Mouse (Mus musculus) liver, adult (tissue): ENCODE results near the gene Atf7.

Experiments used
- GATA4 ChIP-seq: IDR thresholded peaks from 2 replicates; pipeline ENCODE4 v1.6.1; 2014; ENCODE audit warnings: mild to moderate bottlenecking, low read length; ENCODE audit not compliant: insufficient replicate concordance

Atf7 gene

GRCm38 (mm10) chr15:102624291-102624969, 834 bp downstream of the Atf7 start:
- no peak for TF ChIP-seq GATA4

- no peak for TF ChIP-seq GATA4
These were observed 2.1 kb downstream of the Atf7 start for GRCm38 (mm10) chr15:102623121-102623520.

- no peak for TF ChIP-seq GATA4
These were observed 2.7 kb downstream of the Atf7 start for GRCm38 (mm10) chr15:102622536-102622935.

DNA sequence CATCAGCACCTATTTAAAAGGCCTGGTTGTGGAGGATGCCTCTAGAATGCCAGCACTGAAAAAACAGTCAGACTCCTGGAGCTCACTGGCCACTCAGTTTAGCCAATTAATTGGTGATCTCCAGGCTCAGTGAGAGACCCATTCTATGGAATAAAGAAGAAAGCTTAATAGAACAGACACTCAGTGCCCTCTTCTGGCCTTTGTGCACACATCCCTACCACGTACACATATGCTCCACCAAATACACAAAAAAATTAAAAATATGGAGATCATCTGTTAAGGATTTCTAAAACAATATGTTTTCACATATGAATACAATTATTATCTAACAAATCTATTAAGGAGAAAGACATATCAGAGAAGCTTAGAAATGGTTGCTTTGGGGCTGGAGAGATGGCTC, 4.5 kb downstream of the Atf7 start:
- TF ChIP-seq GATA4 = no peak

DNA sequence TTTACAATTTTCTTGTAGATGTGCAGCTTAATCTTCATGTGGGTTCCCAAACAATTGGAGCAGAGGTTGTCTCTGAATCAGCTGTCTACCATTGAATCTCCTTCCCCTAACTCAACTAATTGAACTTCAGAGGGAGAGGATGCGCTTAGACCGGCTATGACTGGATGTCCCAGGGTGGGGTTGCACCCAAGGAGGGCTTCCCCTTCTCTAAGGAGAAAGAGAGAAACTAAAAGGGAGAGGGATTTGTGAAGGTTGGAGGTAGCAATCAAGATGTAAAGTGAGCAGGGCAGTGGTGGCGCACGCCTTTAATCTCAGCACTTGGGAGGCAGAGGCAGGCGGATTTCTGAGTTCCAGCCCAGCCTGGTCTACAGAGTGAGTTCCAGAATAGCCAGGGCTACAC, 5.8 kb downstream of the Atf7 start:
- TF ChIP-seq GATA4 = no peak

DNA sequence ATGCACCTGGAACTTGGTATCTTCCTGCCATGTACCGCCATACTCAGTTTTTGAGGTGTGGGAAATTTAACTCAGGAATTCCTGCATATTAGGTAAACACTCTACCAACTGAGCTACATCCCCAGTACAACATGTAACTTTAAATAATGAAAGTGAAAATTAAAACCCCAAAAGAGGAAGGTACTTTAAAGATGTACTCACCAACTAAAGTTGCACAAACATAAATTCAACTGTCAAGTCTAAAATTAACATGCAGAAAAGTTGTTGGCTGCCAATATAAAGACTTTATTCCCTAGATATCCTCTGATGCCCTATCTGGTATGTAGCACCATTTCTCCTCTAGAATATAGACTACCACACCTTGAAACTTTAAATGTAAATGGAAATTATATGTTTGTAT, 7.6 kb downstream of the Atf7 start:
- no peak for TF ChIP-seq GATA4

- no peak for TF ChIP-seq GATA4
These were observed 9.1 kb downstream of the Atf7 start for GRCm38 (mm10) chr15:102616174-102616573.

DNA sequence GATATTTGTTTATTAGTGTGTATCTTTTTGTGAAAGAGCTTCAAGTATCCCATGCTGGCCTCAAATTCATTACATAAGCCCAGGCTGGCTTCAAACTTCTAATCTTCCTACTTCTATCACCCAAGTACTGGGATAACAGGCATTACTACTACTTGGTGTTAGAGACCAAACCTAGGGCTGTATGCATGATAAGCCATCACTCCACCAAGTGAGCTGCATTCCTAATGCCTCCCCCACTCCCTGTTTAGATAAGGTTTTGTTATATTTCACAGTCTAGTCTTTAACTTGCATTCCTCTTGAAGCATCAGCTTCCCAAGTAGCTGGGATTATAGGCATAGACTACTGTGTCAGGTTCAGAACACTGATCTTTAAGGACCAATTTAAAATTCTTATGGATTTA, 11.0 kb downstream of the Atf7 start:
- TF ChIP-seq GATA4 = no peak

DNA sequence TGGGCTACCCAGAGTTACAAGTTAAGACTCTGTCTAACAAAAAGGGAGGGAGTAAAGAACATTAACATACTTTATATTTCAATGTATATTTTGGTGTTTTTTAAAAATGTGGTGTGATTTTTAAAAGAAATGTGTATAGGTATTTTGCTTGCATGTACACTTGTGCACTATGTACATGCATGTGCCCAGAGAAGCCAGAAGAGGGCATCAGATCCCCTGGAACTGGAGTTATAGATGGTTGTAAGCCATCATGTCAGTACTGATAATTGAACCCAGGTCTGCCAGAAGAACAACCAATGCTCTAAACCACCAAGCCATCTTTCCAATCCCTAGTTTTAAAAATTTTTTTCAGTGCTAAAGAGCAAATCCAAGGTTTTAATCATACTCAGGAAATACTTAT, 12.3 kb downstream of the Atf7 start:
- TF ChIP-seq GATA4 = no peak

DNA sequence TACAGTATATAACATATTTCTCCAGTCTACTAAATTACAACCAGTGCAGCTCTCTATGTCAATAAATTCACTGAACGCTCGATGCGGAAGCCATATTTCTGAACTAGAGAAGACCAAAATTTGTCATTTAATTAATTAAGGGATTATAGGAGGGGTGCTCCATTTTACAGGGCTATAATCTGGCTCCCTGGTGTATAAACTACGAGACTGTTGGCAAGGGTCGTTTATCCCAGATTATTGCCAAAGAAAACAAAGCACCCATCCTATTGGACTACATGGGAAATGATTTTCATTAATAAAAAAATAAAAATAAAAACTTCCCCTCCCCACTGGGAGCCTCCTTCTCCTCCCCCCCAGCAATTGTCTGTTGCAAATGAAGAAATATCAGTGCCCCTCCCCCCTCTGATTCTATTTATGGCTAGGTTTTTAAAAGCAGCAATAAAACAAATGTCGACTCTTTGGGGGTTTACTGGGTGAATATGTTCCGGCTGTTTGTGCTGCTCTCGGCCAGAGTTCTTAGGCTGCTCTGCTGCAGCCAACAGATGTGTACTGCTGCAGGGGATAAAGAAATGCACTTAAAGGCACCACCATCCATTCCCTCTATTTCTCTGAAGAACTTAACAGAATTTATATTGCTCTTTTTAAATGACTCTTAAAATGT, 31.1 kb downstream of the Atf7 start:
- no peak for TF ChIP-seq GATA4

- TF ChIP-seq GATA4 = no peak
These were observed 32.6 kb downstream of the Atf7 start for GRCm38 (mm10) chr15:102592674-102593073.

DNA sequence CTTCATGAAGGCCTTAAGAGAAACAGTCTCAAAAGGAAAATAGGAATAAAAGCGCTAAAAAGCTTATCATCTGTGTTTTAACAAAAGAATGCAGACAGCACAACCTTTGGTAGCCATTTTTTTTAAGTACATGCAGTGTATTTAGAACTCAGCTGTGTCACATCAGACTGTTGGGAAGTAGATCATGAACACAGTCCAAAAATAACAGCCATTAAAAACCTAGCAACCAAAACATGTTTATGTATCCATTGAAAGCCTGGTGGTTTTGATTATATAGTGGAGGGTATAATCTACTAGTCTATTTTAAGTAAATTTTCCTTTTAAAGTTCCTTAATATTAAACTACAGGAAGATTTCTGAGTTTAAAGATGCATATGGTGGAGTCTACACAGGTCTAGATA, 34.7 kb downstream of the Atf7 start:
- TF ChIP-seq GATA4 = no peak

GRCm38 (mm10) chr15:102589826-102590225, 35.4 kb downstream of the Atf7 start:
- TF ChIP-seq GATA4 = no peak

GRCm38 (mm10) chr15:102585501-102585900, 39.8 kb downstream of the Atf7 start:
- TF ChIP-seq GATA4 = no peak

- TF ChIP-seq GATA4 = no peak
These were observed 41.4 kb downstream of the Atf7 start for GRCm38 (mm10) chr15:102583708-102584383.

DNA sequence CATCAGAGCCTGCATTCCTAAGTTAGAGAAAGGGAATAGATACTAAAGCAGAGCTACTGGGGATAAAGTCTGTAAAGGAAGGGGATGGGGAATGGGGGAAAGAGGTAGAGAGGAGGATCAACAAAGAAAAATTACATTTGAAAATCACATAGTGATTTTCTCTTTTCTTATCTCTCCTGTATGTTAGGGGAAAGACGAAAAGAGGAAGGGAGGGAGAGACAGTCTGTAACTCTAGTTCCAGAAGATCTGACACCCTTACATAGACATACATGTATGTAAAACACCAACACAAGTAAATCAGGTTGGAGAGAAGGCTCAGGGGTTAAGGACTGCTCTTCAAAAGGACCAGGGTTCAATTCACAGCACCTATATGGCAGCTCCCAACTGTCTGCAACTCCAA, 44.1 kb downstream of the Atf7 start:
- TF ChIP-seq GATA4 = no peak

GRCm38 (mm10) chr15:102578351-102578750, 46.9 kb downstream of the Atf7 start:
- TF ChIP-seq GATA4 = peak; percentile 37; the same call in 1 of the 2 replicates

DNA sequence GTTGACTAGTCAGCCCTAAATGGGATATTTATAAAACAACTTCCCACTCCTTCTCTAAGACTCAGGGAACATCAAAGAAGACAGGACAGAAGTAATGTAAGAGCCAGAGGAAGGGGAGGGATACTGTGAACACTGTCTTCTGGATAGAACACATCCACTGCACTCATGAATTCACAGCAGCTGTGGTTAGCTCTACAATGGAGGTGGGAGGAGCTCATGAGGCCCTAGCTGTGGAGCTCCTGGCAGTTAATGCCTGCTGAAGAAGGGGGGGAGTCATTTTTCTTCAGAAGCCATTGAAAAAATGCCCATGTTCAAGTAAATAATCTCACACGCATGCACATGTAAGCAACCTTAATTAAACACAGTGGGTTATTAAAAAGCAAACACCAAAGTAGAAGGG, 48.3 kb downstream of the Atf7 start:
- TF ChIP-seq GATA4 = no peak
